Mouse (Mus musculus): ENCODE data around the gene 2900011O08Rik. TPM values are rescaled to one million over a fixed set of nuclear protein-coding genes. Genes with fewer than 3 reads are reported as not detected.
"Not testable (repeated sequence)": the region's sequence is repeated elsewhere in the genome, so short reads cannot be mapped to it uniquely, and the experiment has no call there.

2900011O08Rik gene
- 2.1 TPM in 2 replicates for polyA plus RNA-seq (2015; fragmentation: Nextera tagmentation; extraction: Ambion mirVana)

DNA sequence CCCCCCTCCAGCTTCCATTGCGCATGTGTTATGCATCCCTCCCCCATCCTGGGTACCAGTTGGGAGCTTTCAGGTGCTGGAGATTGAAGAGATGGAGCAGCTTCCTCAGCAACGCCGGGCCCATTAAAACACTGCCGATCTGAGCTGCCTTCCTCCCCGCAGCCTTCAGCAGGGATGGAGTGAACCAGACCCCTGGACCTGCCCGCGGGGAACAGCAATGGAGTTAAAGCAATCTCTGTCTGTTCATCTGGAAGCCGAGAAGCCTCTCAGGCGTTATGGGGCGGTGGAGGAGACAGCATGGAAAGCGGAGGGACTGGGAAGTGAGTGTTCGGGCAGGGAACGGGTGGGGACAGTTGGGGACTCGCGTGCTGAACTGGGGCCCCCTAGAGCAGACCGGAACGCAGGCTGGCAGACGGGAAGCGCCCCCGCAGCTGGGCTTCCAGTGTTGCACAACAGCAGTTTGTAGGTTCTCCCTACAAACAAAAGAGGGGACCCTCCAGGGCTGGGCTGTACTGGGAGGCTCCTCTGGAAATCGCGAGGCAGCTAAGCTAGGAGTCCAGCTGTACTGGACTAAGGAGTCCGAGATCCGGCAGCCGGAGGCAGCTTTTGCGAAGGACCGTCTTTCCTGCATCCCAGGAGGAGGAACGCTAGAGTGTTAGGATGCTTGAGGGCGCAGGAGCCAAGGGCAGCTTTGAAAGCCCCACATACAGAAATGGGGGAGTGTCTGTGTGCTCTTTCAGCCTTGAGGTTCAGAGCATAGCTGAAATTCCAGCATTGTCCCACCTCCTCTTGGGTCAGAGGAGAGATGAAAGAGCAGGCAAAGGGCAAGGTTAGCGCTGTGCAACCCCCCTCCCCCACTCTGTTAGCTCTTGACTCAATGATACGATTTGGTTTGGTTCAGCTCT, at the start of gene 2900011O08Rik, which contains the start of gene Ifitm7:
2900011O08Rik (plus strand) TSS at position 31 of the 905 bp plus-strand sequence.
Ifitm7 (minus strand) TSS at position 315 of the 905 bp plus-strand sequence.
- Histone ChIP-seq H3K36me3 (no peaks in the 10 kb centered on the region), H3K4me2 (replicated peaks) (peak within 1 kb of the TSS; percentile 91), H3K4me3 (replicated peaks) (peak within 1 kb of the TSS; percentile 39), H3K27me3 (replicated peaks) (no peaks in the 10 kb centered on the region), H3K27ac (no peak within 1 kb of the TSS), H3K4me1 (replicated peaks) (peaks cover 7% of the 10 kb centered on the region; the same call in 1 of the 2 replicates), H3K9ac (peak within 1 kb of the TSS; percentile 33), H3K9me3 (no peaks in the 10 kb centered on the region)
- peak; percentile 55 for ATAC-seq
- 2% methylated on average over 31 of the region's 31 CpGs for WGBS

DNA sequence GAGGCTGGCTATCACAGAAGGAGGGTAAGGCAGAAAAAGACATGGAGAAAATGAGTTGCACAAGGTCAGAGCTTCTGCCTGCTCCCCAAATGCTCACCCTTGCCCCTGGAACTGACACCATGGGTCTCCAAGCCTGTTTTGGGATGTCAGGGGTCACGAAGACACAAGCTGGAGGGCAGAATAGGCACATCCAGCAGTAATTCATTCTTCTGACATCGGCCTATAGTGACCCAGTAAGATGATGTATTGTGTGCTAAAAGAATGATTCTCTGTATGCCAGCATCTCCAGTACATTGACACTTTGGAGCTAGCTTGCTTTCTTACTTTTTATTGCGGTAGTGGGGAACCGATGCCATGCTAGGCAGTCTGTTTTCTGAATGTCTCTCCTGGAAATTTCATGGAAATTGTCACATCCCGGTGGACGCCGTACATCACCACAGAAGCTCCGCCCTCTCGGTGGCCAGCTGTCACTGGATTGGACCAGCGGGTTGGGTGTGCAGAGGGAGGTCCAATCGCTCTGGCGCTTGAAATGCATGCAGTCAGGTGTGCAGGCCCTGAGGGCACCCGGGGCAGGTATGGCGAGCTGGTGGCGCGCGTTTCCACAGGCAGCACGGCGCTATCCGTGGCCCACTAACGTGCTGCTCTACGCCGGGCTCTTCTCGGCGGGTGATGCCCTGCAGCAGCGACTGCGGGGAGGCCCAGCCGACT, 46.1 kb upstream of the 2900011O08Rik start:
- Histone ChIP-seq H3K36me3 (no peaks in the 10 kb centered on the region), H3K4me3 (replicated peaks) (peak overlapping the region; percentile 58), H3K4me1 (replicated peaks) (0 out of 2 replicates have a peak, but pooled peaks cover 5% of the 10 kb centered on the region), H3K27ac (no peak overlapping the region), H3K9me3 (no peaks in the 10 kb centered on the region), H3K9ac (peak overlapping the region; percentile 58), H3K4me2 (replicated peaks) (peak overlapping the region; percentile 94), H3K27me3 (replicated peaks) (no peaks in the 10 kb centered on the region)
- 5% methylated on average over 28 of the region's 28 CpGs for WGBS
- ATAC-seq = peak; percentile 99

DNA sequence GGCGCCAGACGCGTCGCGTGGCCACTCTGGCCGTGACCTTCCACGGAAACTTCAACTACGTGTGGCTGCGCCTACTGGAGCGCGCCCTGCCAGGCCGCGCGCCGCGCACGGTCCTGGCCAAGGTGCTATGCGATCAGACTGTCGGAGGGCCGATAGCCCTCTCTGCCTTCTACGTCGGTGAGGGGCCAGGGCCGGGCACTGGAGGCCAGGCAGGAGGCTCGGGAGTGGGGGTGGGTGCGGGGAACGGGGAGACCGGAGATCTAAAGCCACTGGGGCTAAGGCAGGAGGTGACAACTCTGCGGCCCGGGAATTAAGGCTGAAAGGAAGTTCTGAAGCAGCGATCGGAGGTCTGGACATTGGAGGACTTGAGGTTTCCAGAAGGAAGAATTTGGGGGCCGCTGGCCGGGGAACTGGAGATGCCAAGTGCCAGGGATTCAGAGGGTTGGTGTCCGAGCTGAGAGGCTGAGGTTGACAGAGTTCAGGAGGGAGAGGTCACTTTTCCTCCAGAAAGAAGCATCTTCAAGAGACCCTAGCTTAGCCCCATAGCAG, 45.5 kb upstream of the 2900011O08Rik start:
- no peaks in the 10 kb centered on the region for H3K9me3 ChIP-seq
- H3K27ac ChIP-seq = no peak overlapping the region

DNA sequence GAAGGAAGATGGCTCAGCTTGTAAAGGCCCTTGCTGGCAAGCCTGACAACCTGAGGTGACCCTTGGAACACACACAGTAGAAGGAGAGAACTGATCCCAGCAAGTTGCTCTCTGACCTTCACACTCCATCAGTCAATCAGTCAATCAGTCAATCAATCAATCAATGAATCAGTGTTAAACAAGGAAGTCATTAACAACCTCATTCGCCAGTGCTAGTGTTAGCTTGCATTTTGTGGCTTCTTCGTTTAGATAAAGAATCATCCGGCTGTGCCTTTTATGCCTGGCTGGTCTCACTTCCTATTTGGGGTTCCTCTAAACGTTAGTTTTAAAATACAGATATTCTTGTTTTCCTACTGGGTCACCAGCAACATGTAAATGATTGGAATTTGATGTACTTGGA, 42.2 kb upstream of the 2900011O08Rik start:
- no peak overlapping the region for H3K4me2 ChIP-seq (replicated peaks)
- H3K9me3 ChIP-seq = no peaks in the 10 kb centered on the region
- H3K9ac ChIP-seq = no peak overlapping the region
- 0 out of 2 replicates have a peak, but pooled peaks cover 5% of the 10 kb centered on the region for H3K4me1 ChIP-seq (replicated peaks)
- no peaks in the 10 kb centered on the region for H3K27me3 ChIP-seq (replicated peaks)
- no peak overlapping the region for H3K27ac ChIP-seq
- H3K4me3 ChIP-seq (replicated peaks) = no peak overlapping the region
- 44% methylated on average over 4 of the region's 4 CpGs for WGBS
- no peak for ATAC-seq
- H3K36me3 ChIP-seq = no peaks in the 10 kb centered on the region

More for the DNA sequence above, 45.5 kb upstream of the 2900011O08Rik start:
- H3K9ac ChIP-seq = peak overlapping the region; percentile 58
- peak; percentile 91 for ATAC-seq
- H3K27me3 ChIP-seq (replicated peaks) = no peaks in the 10 kb centered on the region
- H3K4me2 ChIP-seq (replicated peaks) = peak overlapping the region; percentile 94
- peak overlapping the region; percentile 58 for H3K4me3 ChIP-seq (replicated peaks)
- 0 out of 2 replicates have a peak, but pooled peaks cover 5% of the 10 kb centered on the region for H3K4me1 ChIP-seq (replicated peaks)
- WGBS = 2% methylated on average over 34 of the region's 34 CpGs
- no peaks in the 10 kb centered on the region for H3K36me3 ChIP-seq

DNA sequence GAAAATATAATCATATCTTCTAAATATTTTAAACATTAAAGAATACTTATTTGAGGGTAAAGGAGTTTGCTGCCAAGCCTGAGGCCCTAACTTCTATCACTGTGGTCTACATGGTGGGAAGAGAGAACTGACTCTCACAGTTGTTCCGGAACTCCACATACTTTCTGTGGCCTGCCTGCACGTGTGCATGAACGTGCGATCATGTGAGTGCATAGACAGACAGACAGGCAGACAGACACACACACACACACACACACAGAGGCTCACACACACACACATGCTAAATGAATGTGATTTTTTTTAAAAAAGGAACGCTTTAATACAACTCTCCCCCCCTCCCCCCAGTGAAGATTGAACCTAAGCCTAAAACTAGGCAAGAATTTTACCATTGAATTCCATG, 41.7 kb upstream of the 2900011O08Rik start:
- H3K9ac ChIP-seq = no peak overlapping the region
- WGBS = 74% methylated on average over 5 of the region's 5 CpGs
- no peak overlapping the region for H3K27ac ChIP-seq
- no peak for ATAC-seq
- no peak overlapping the region for H3K4me2 ChIP-seq (replicated peaks)
- no peaks in the 10 kb centered on the region for H3K9me3 ChIP-seq
- no peaks in the 10 kb centered on the region for H3K27me3 ChIP-seq (replicated peaks)
- no peak overlapping the region for H3K4me3 ChIP-seq (replicated peaks)
- H3K4me1 ChIP-seq (replicated peaks) = 0 out of 2 replicates have a peak, but pooled peaks cover 5% of the 10 kb centered on the region
- H3K36me3 ChIP-seq = no peaks in the 10 kb centered on the region

DNA sequence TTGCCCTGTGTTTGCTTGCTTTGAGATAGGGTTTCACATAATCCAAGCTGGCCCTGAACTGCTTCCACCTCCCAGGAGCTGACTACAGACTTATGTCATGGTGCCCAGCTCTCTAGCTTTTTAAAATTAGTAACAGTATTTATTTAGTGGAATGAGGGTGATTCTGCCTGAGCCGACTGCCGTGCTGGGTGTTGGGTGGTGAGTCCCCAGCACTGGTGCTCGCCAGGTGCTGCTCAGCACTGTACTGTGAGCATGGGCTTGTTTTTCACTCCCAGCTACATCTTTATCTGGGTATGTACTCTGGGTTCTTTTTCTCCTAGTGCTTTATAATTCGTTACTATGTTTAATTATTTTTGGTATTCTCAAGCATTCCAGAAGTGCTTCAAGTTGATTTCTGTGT, 41.3 kb upstream of the 2900011O08Rik start:
- no peak overlapping the region for H3K9ac ChIP-seq
- no peaks in the 10 kb centered on the region for H3K27me3 ChIP-seq (replicated peaks)
- H3K27ac ChIP-seq = no peak overlapping the region
- H3K4me3 ChIP-seq (replicated peaks) = no peak overlapping the region
- no peaks in the 10 kb centered on the region for H3K9me3 ChIP-seq
- 0 out of 2 replicates have a peak, but pooled peaks cover 5% of the 10 kb centered on the region for H3K4me1 ChIP-seq (replicated peaks)
- ATAC-seq = no peak
- no peaks in the 10 kb centered on the region for H3K36me3 ChIP-seq
- no peak overlapping the region for H3K4me2 ChIP-seq (replicated peaks)
- WGBS = 84% methylated on average over 4 of the region's 4 CpGs

DNA sequence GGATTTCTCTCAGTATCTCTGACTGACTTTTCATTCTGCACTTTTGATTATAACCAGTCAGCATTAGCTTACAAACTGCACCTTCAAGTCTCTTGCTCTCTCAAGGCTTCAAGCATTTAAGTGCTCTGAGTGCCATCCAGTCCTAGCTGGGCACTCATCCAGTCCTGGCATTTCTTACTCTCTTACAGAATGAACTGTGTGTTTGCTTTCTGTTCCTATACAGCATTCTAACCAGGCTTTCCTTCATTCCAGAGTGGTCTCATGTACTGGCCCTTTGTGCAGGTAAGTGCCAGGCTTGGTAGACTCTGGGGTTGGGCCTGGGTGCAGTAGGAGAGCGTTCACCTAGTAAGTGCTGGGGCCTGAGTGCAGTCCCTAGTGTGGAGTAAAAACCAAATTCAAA, 40.1 kb upstream of the 2900011O08Rik start:
- WGBS = 85% methylated on average over 1 of the region's 1 CpGs
- no peak overlapping the region for H3K4me2 ChIP-seq (replicated peaks)
- no peak overlapping the region for H3K4me3 ChIP-seq (replicated peaks)
- H3K4me1 ChIP-seq (replicated peaks) = no peaks in the 10 kb centered on the region
- H3K36me3 ChIP-seq = no peaks in the 10 kb centered on the region
- H3K9me3 ChIP-seq = no peaks in the 10 kb centered on the region
- H3K9ac ChIP-seq = no peak overlapping the region
- ATAC-seq = no peak
- no peak overlapping the region for H3K27ac ChIP-seq
- no peaks in the 10 kb centered on the region for H3K27me3 ChIP-seq (replicated peaks)

DNA sequence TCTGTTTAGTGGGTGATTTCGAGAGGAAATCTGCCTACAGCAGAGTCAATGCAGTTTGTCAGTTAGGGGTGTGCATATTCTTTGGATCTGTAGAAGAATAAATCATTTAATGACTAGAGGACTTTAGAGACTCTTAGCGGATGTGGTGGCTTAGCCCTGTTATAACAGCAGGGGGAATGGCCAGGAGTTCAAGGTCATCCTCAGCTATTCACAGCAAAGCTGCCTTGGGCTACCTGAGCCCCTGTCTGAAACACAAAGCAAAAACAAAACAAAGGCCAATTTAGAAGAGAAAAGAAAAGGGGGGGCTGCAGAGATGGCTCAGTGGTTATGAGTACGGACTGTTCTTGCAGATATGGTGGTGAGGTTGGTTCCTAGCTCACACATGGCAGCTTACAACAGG, 35.2 kb upstream of the 2900011O08Rik start:
- no peaks in the 10 kb centered on the region for H3K4me1 ChIP-seq (replicated peaks)
- H3K4me3 ChIP-seq (replicated peaks) = no peak overlapping the region
- no peak overlapping the region for H3K9ac ChIP-seq
- no peak overlapping the region for H3K4me2 ChIP-seq (replicated peaks)
- H3K27me3 ChIP-seq (replicated peaks) = no peaks in the 10 kb centered on the region
- H3K9me3 ChIP-seq = no peaks in the 10 kb centered on the region
- no peak overlapping the region for H3K27ac ChIP-seq
- 70% methylated on average over 3 of the region's 3 CpGs for WGBS
- no peaks in the 10 kb centered on the region for H3K36me3 ChIP-seq
- no peak for ATAC-seq

DNA sequence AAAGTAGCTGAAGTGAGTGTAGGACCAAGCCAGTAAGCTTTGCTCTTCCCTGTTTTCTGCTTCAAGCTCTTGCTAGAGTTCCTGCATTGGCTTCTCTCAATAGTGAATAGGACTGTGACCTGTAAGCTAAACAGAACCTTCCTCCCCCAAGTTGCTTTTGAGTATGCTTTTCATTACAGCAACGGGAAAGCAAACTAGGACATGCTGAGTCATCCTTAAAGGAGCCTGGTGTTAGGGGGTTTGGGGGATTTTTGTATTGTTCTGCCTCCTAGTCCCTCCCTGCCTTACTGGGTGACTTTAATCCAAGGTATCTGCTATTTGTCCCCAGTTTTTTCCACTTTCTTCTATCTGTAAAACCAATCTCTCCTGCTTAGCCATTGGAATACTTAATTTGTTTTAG, 24.4 kb upstream of the 2900011O08Rik start:
- H3K27ac ChIP-seq = no peak overlapping the region
- H3K27me3 ChIP-seq (replicated peaks) = no peaks in the 10 kb centered on the region
- no peak overlapping the region for H3K4me2 ChIP-seq (replicated peaks)
- H3K4me1 ChIP-seq (replicated peaks) = no peaks in the 10 kb centered on the region
- no peak overlapping the region for H3K4me3 ChIP-seq (replicated peaks)
- no peak for ATAC-seq
- H3K9ac ChIP-seq = no peak overlapping the region
- 10% methylated on average over 1 of the region's 1 CpGs for WGBS
- no peaks in the 10 kb centered on the region for H3K9me3 ChIP-seq
- no peaks in the 10 kb centered on the region for H3K36me3 ChIP-seq

DNA sequence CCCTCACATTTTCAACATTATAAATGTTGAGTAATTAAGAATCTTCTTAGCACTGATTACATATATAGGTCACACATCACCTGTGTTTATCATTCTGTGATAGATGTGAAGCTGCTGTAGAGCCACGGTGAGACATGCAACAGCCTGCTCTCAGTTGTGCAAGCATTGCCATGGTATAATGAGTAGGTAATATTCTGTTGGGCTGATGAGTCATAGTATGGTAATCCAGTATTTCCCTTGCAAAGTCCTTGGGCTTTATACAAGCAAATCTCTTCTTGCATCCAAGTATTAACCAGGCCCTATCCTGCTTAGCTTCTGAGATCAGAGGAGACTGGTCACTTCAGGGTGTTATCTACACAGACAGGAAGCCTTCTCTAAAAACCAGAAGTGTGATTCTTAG, 17.3 kb upstream of the 2900011O08Rik start:
- Histone ChIP-seq H3K27me3 (replicated peaks) (no peaks in the 10 kb centered on the region), H3K4me3 (replicated peaks) (no peak overlapping the region)
- WGBS = 60% methylated on average over 1 of the region's 1 CpGs

DNA sequence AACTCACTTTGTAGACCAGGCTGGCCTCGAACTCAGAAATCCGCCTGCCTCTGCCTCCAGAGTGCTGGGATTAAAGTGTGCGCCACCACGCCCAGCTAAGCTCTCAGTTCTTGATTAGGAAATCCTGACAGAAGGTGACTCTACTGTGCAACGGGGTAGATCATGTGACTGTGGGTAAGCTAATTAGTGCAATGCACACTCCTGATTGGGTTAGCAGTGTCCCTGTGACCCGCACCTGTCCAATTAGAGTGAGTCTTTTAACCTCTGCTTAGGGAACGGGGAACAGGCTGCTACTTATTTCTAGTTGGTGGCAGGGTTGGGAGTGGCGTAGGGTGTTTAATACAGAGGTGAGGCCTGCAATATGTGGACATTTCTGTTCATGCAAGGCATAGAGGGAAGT, 14.4 kb upstream of the 2900011O08Rik start:
- H3K27ac ChIP-seq = no peak overlapping the region
- no peaks in the 10 kb centered on the region for H3K4me1 ChIP-seq (replicated peaks)
- no peak overlapping the region for H3K9ac ChIP-seq
- H3K4me2 ChIP-seq (replicated peaks) = no peak overlapping the region
- no peaks in the 10 kb centered on the region for H3K36me3 ChIP-seq
- WGBS = 94% methylated on average over 8 of the region's 8 CpGs
- H3K4me3 ChIP-seq (replicated peaks) = no peak overlapping the region
- no peaks in the 10 kb centered on the region for H3K27me3 ChIP-seq (replicated peaks)
- no peak for ATAC-seq
- no peaks in the 10 kb centered on the region for H3K9me3 ChIP-seq

More for the DNA sequence above, 17.3 kb upstream of the 2900011O08Rik start:
- Histone ChIP-seq H3K36me3 (no peaks in the 10 kb centered on the region), H3K4me1 (replicated peaks) (no peaks in the 10 kb centered on the region), H3K9me3 (no peaks in the 10 kb centered on the region), H3K4me2 (replicated peaks) (no peak overlapping the region), H3K9ac (no peak overlapping the region), H3K27ac (no peak overlapping the region)
- ATAC-seq = no peak

DNA sequence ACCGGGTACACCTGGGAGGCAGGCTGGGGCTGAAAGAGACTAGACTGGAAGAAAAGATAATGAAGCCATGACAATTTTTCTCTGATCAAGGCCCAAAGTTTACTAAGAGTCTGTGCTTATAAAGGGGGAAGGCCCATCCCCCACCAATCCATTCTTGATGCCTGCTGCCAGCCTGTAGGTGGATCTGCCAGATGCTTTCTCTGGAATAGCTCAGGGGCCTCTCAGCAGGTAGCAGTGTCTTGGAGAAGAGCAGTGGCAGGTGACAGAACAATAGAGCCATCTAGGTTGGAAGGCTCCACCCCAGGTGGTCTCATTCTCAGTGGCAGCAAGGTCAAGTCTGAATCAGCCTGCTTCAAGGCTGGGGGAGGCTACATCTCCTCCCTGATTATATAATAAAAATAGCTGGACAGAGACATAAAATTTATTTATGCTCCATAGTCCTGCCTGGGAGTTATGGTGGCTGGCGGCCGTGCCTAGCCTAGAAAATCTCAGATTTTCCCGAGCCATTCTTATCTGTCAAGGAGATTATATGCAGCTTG, 10.0 kb upstream of the 2900011O08Rik start:
- not testable (repeated sequence) for H3K4me3 ChIP-seq (replicated peaks)

More for the DNA sequence above, 10.0 kb upstream of the 2900011O08Rik start:
- ATAC-seq; H3K9ac ChIP-seq; H3K27me3 ChIP-seq (replicated peaks); H3K27ac ChIP-seq; H3K4me2 ChIP-seq (replicated peaks); H3K36me3 ChIP-seq; H3K4me1 ChIP-seq (replicated peaks); H3K9me3 ChIP-seq: not testable (repeated sequence)
- WGBS = 77% methylated on average over 4 of the region's 4 CpGs

All from intestine, embryonic 15.5 days (tissue).